Mouse (Mus musculus): ENCODE measurements around the gene Cyp39a1. TPM values are rescaled to one million over a fixed set of nuclear protein-coding genes. Genes with fewer than 3 reads are reported as not detected.

The Cyp39a1 gene
- polyA plus RNA-seq, 1 experiment from 2014 or later, result 41.1 TPM

DNA sequence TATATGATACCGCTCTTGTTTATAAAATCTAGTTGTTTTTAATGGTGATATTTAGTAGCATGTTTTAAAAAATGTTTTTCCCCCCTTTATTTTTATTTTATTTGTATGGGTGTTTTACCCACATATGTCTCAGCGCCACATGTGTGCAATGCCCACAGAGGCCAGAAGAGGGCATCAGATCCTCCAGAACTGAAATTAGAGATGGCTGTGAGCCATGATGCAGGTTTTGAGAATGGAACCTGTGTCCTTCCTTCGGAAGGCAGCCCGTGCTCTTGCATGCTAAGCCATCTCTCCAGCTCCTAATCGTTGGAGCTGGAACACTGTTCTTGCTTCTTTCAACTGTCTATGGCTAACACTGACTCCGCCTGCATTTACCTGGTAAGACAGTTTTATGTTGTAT lies 33.8 kb downstream of the Cyp39a1 start:
- Histone ChIP-seq H3K9me3 (ENCODE audit: control insufficient read depth, low read length) (no peaks in the 10 kb centered on the region), H3K27ac (ENCODE audit: low read depth, low read length) (no peak overlapping the region), H3K36me3 (ENCODE audit: control insufficient read depth, insufficient read depth, low read length) (no peaks in the 10 kb centered on the region), H3K4me1 (replicated peaks; ENCODE audit: control insufficient read depth, insufficient read depth, low read length) (no peaks in the 10 kb centered on the region), H3K4me2 (ENCODE audit: low read depth, low read length, severe bottlenecking) (no peak overlapping the region), H3K4me3 (ENCODE audit: low read depth, low read length) (no peak overlapping the region), H3K27me3 (ENCODE audit: control insufficient read depth, insufficient read depth, low read length) (no peaks in the 10 kb centered on the region), H3K9ac (ENCODE audit: low read length) (no peak overlapping the region)
- DNase-seq (ENCODE audit: low spot score) (peak; percentile 75), ATAC-seq (replicated peaks; ENCODE audit: low FRiP score) (0 out of 2 replicates have a peak, but pooled peaks have one; percentile 18)
- WGBS, result 73% methylated on average over 6 of the region's 6 CpGs

DNA sequence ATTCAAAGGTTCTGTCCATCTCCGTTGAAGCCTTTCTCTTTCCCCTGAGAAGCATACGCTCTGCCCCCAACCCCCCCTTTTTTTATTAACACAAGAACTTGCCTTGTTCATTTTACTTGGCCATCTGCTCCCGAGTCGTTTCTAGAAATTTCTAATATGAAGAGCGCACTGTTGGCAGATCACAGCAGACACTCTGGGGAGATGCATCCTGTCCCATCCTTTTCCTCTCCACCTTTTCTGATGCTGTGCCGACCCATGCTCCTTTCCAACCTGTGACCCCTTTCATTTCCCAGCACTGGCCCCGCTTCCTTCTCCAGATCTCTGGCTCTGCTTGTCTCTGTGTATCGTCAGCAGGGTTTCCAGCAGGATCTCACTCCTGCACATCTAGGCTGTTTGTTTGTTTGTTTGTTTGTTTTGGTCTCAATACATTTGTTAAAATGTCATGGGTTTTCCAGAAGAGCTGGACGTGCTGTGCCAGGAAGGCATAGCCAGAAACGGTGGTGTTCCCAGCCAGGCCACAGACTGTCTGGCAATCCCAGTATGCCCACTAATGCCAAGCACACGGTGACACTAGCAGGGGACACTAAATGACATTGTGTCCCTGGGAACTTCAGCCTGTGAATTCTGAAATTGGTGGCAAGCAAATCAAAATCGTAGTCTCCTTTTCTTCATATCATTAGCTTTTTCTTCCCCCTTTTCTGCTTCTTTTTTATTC lies 37.1 kb downstream of the Cyp39a1 start:
- Histone ChIP-seq H3K27ac (ENCODE audit: low read depth, low read length) (no peak overlapping the region), H3K4me3 (ENCODE audit: low read depth, low read length) (no peak overlapping the region), H3K27me3 (ENCODE audit: control insufficient read depth, insufficient read depth, low read length) (no peaks in the 10 kb centered on the region), H3K9ac (ENCODE audit: low read length) (no peak overlapping the region), H3K36me3 (ENCODE audit: control insufficient read depth, insufficient read depth, low read length) (no peaks in the 10 kb centered on the region), H3K9me3 (ENCODE audit: control insufficient read depth, low read length) (no peaks in the 10 kb centered on the region), H3K4me2 (ENCODE audit: low read depth, low read length, severe bottlenecking) (no peak overlapping the region), H3K4me1 (replicated peaks; ENCODE audit: control insufficient read depth, insufficient read depth, low read length) (no peaks in the 10 kb centered on the region)
- 89% methylated on average over 12 of the region's 12 CpGs for WGBS
- ATAC-seq (replicated peaks; ENCODE audit: low FRiP score) (no peak), DNase-seq (ENCODE audit: low spot score) (no peak)

DNA sequence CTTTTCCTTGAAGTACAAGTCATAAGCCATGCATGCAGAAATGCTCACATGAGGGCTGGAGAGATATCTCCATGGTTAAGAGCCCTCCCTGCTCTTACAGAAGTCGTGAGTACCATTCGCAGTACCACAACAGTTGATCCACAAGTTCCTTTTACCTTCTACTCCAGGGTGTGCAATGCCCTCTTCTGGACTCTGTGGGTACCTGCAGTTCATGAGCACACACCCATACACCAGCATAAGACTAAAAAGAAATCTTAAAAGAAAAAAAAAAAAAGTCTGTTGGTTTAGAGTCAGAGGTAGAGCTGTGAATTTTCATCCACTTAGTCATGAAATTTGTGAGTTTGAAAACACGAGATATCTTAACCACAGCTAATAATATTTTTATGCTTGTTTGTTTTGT lies 39.5 kb downstream of the Cyp39a1 start:
- WGBS, result 92% methylated on average over 3 of the region's 3 CpGs
- H3K9ac ChIP-seq (ENCODE audit: low read length), result no peak overlapping the region
- no peaks in the 10 kb centered on the region for H3K36me3 ChIP-seq (ENCODE audit: control insufficient read depth, insufficient read depth, low read length)
- no peaks in the 10 kb centered on the region for H3K27me3 ChIP-seq (ENCODE audit: control insufficient read depth, insufficient read depth, low read length)
- DNase-seq (ENCODE audit: low spot score) (no peak), ATAC-seq (replicated peaks; ENCODE audit: low FRiP score) (no peak)
- H3K4me1 ChIP-seq (replicated peaks; ENCODE audit: control insufficient read depth, insufficient read depth, low read length), result no peaks in the 10 kb centered on the region
- H3K9me3 ChIP-seq (ENCODE audit: control insufficient read depth, low read length), result no peaks in the 10 kb centered on the region
- no peak overlapping the region for H3K27ac ChIP-seq (ENCODE audit: low read depth, low read length)
- H3K4me3 ChIP-seq (ENCODE audit: low read depth, low read length), result no peak overlapping the region
- no peak overlapping the region for H3K4me2 ChIP-seq (ENCODE audit: low read depth, low read length, severe bottlenecking)

DNA sequence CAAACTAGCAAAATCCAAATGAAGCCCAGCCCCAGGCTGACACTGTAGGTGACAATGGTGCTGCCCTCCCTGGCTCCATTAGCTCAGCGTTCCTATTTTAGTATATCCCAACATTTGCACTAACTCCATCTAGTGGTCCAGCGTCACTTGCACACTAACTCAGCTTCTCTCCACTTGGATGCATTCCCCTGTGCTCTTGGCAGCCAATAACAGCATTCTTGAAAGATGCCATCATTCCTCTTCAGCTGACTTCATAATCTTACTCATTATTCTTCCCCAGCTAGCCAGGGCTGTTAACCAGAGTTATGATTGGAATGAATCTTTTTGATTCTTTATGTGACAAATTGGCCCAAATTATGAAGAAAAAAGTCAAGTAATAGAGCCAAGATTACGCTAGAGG lies 40.0 kb downstream of the Cyp39a1 start:
- no peak overlapping the region for H3K4me3 ChIP-seq (ENCODE audit: low read depth, low read length)
- H3K27ac ChIP-seq (ENCODE audit: low read depth, low read length), result no peak overlapping the region
- DNase-seq (ENCODE audit: low spot score) (no peak), ATAC-seq (replicated peaks; ENCODE audit: low FRiP score) (no peak)
- H3K36me3 ChIP-seq (ENCODE audit: control insufficient read depth, insufficient read depth, low read length), result no peaks in the 10 kb centered on the region
- 82% methylated on average over 3 of the region's 3 CpGs for WGBS
- no peak overlapping the region for H3K9ac ChIP-seq (ENCODE audit: low read length)
- no peaks in the 10 kb centered on the region for H3K4me1 ChIP-seq (replicated peaks; ENCODE audit: control insufficient read depth, insufficient read depth, low read length)
- no peaks in the 10 kb centered on the region for H3K27me3 ChIP-seq (ENCODE audit: control insufficient read depth, insufficient read depth, low read length)
- H3K9me3 ChIP-seq (ENCODE audit: control insufficient read depth, low read length), result no peaks in the 10 kb centered on the region
- H3K4me2 ChIP-seq (ENCODE audit: low read depth, low read length, severe bottlenecking), result no peak overlapping the region

DNA sequence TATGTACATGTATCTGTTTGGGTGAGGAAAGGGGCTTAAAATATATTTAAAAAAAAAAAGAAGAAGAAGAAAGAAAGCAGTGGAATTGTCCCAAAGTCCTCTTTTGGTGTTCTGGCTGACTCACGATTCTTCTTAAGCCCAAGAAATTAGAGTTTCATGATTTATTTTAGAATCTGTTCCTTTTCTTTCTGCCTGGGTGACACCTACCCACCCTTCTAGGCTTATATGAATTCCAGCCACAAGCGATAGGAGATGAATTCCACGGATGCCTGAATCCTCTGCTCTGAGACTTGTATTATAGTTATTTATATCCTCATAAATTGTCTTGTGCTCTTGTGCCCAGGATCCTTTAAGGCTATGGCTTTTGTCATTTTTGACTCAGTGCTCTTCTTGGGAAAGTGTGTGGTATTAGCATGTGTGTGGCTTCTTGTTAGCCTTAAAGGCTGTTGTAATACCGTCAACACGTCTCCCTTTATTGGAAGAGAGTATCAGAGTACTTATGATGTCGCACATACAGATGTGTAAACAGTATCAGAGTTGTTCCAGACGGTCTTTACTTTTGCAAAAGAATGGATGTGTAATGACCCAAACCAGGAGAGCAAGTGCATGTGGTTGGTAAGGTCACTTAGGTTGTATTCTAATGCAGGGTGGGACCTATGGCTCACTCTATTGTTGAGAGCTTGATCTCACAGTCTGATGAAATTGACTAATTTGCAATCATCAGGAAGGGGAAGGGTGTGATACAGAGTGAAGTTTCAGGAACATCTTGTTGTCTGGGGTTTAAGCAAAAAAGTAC lies 44.5 kb downstream of the Cyp39a1 start:
- Histone ChIP-seq H3K9ac (ENCODE audit: low read length) (no peak overlapping the region), H3K4me3 (ENCODE audit: low read depth, low read length) (no peak overlapping the region), H3K4me2 (ENCODE audit: low read depth, low read length, severe bottlenecking) (no peak overlapping the region), H3K36me3 (ENCODE audit: control insufficient read depth, insufficient read depth, low read length) (no peaks in the 10 kb centered on the region), H3K9me3 (ENCODE audit: control insufficient read depth, low read length) (no peaks in the 10 kb centered on the region), H3K27ac (ENCODE audit: low read depth, low read length) (no peak overlapping the region), H3K27me3 (ENCODE audit: control insufficient read depth, insufficient read depth, low read length) (no peaks in the 10 kb centered on the region), H3K4me1 (replicated peaks; ENCODE audit: control insufficient read depth, insufficient read depth, low read length) (no peaks in the 10 kb centered on the region)
- 90% methylated on average over 7 of the region's 7 CpGs for WGBS
- no peak for ATAC-seq (replicated peaks; ENCODE audit: low FRiP score)
- DNase-seq (ENCODE audit: low spot score), result no peak

DNA sequence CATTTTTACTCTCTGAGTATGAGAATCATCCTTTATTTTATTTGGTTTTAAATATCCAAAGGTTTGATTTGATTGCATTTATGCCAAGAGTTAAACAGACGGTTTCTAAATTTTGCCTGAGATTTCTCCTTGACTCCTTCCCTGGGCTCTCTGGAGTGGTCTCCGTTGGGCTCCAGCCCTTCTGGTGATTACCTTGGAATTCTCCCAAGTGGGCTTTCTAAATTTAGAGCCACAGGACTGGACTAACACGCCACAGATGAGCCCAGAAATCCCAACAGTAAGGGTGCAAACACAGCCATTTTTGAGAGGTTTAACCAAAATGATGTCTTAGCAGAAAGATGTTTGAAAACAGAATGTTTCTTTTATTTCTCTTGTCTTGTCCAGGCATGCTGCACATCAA lies 47.0 kb downstream of the Cyp39a1 start:
- ATAC-seq (replicated peaks; ENCODE audit: low FRiP score) (no peak), DNase-seq (ENCODE audit: low spot score) (no peak)
- H3K4me2 ChIP-seq (ENCODE audit: low read depth, low read length, severe bottlenecking), result no peak overlapping the region
- H3K9ac ChIP-seq (ENCODE audit: low read length), result no peak overlapping the region
- H3K9me3 ChIP-seq (ENCODE audit: control insufficient read depth, low read length), result no peaks in the 10 kb centered on the region
- H3K4me1 ChIP-seq (replicated peaks; ENCODE audit: control insufficient read depth, insufficient read depth, low read length), result no peaks in the 10 kb centered on the region
- no peaks in the 10 kb centered on the region for H3K36me3 ChIP-seq (ENCODE audit: control insufficient read depth, insufficient read depth, low read length)
- no peak overlapping the region for H3K4me3 ChIP-seq (ENCODE audit: low read depth, low read length)
- no peaks in the 10 kb centered on the region for H3K27me3 ChIP-seq (ENCODE audit: control insufficient read depth, insufficient read depth, low read length)
- H3K27ac ChIP-seq (ENCODE audit: low read depth, low read length), result no peak overlapping the region
- WGBS, result 86% methylated on average over 3 of the region's 3 CpGs

DNA sequence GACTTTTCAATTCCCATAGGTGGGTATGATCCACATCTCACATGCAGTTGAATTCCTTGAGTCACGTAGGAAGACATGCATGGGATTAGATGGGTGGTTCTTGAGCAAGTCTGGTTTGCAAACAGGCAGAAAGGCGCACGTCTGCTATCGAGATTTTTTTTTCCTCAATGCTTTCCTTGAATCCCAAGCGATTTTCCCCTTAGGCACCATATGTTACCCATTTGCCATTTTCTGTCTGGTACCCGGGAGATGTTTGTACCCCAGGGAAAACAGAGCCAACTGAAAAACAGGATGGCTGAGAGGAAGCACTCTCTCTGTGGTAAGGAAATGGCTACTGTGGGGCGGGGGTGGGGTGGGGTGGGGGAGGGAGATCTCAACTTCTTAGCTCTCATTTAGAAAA lies 49.4 kb downstream of the Cyp39a1 start:
- no peak overlapping the region for H3K9ac ChIP-seq (ENCODE audit: low read length)
- no peak overlapping the region for H3K4me3 ChIP-seq (ENCODE audit: low read depth, low read length)
- no peak overlapping the region for H3K4me2 ChIP-seq (ENCODE audit: low read depth, low read length, severe bottlenecking)
- 74% methylated on average over 7 of the region's 7 CpGs for WGBS
- no peaks in the 10 kb centered on the region for H3K27me3 ChIP-seq (ENCODE audit: control insufficient read depth, insufficient read depth, low read length)
- no peaks in the 10 kb centered on the region for H3K4me1 ChIP-seq (replicated peaks; ENCODE audit: control insufficient read depth, insufficient read depth, low read length)
- DNase-seq (ENCODE audit: low spot score), result no peak
- H3K36me3 ChIP-seq (ENCODE audit: control insufficient read depth, insufficient read depth, low read length), result no peaks in the 10 kb centered on the region
- ATAC-seq (replicated peaks; ENCODE audit: low FRiP score), result no peak
- no peak overlapping the region for H3K27ac ChIP-seq (ENCODE audit: low read depth, low read length)
- no peaks in the 10 kb centered on the region for H3K9me3 ChIP-seq (ENCODE audit: control insufficient read depth, low read length)

DNA sequence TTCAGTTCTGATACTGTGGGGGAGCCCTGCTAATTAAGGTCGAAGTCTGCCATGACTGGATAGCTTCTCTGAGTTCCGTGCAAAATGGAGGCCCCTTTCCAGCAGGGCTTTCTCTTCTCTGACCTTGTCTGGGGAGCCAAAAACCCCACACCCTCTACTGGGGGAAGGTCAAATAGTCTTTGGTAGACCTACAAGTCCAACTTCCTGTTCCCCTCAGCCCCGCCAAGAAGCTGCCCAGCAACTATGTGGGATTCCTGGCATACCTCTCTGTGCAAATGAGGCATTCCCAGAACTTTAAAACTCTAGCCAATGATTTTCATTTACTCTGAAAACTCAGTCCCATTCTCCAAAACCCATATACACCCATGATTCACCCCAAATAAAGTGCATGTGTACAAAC lies 52.2 kb downstream of the Cyp39a1 start:
- H3K36me3 ChIP-seq (ENCODE audit: control insufficient read depth, insufficient read depth, low read length), result no peaks in the 10 kb centered on the region
- H3K4me2 ChIP-seq (ENCODE audit: low read depth, low read length, severe bottlenecking), result no peak overlapping the region
- H3K4me3 ChIP-seq (ENCODE audit: low read depth, low read length), result no peak overlapping the region
- no peak overlapping the region for H3K27ac ChIP-seq (ENCODE audit: low read depth, low read length)
- H3K4me1 ChIP-seq (replicated peaks; ENCODE audit: control insufficient read depth, insufficient read depth, low read length), result no peaks in the 10 kb centered on the region
- no peak for ATAC-seq (replicated peaks; ENCODE audit: low FRiP score)
- H3K27me3 ChIP-seq (ENCODE audit: control insufficient read depth, insufficient read depth, low read length), result no peaks in the 10 kb centered on the region
- no peak for DNase-seq (ENCODE audit: low spot score)
- H3K9ac ChIP-seq (ENCODE audit: low read length), result no peak overlapping the region
- WGBS, result 83% methylated on average over 3 of the region's 3 CpGs
- no peaks in the 10 kb centered on the region for H3K9me3 ChIP-seq (ENCODE audit: control insufficient read depth, low read length)

DNA sequence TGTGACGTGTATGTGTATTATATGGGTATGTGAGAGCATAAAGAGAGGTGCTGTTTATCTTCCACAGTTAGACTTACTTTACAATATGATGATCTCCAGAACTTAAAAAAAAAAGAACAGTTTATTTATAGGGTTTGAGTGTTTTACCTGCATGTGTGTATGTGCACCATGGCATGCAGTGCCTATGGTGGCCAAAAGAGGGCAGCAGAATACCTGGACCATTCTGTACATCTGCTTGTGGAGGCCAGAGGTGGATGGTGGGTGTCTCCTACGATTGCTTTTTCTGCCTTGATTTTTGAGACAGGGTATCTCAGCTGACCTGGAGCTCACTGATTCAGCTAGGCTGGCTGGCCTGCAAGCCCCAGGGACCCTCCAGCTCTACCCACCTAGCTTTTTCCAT lies 57.3 kb downstream of the Cyp39a1 start:
- 93% methylated on average over 2 of the region's 2 CpGs for WGBS
- no peaks in the 10 kb centered on the region for H3K36me3 ChIP-seq (ENCODE audit: control insufficient read depth, insufficient read depth, low read length)
- H3K27me3 ChIP-seq (ENCODE audit: control insufficient read depth, insufficient read depth, low read length), result no peaks in the 10 kb centered on the region
- H3K27ac ChIP-seq (ENCODE audit: low read depth, low read length), result no peak overlapping the region
- DNase-seq (ENCODE audit: low spot score) (no peak), ATAC-seq (replicated peaks; ENCODE audit: low FRiP score) (no peak)
- H3K4me2 ChIP-seq (ENCODE audit: low read depth, low read length, severe bottlenecking), result no peak overlapping the region
- H3K9me3 ChIP-seq (ENCODE audit: control insufficient read depth, low read length), result no peaks in the 10 kb centered on the region
- no peak overlapping the region for H3K9ac ChIP-seq (ENCODE audit: low read length)
- no peak overlapping the region for H3K4me3 ChIP-seq (ENCODE audit: low read depth, low read length)
- H3K4me1 ChIP-seq (replicated peaks; ENCODE audit: control insufficient read depth, insufficient read depth, low read length), result no peaks in the 10 kb centered on the region

Data from forebrain, embryonic 11.5 days (tissue).